Comparison of ENCODE assay signal across 20 mouse cellular contexts in the genomic region with DNA sequence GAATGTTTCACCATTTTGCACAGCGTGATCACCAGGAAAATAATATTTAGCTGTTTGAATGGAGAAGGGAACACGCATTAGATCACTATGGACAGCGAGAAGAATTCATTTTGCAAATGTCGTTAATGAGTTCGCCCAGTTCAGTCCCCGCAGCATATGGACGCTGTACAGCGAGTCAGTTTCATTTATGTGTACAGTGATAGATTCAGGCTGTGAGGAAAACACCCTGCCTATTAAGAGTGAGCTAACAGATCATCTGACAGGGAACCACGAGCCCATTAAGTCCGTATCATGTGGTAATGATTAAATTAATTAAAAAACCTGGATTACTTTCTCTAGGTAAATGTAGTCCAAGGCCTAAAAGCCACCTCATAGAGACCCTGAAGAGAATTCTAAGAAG.
"Had no signal": no experiment of that assay in that cellular context is flagged by ENCODE, and none has a peak within 500 bp of the region (broad histone marks: within the 10 kb centered on the region; RNA-seq: fewer than 3 reads in every experiment).

No protein-coding gene starts in this region.

- H3K9ac ChIP-seq: limb, embryonic 12.5 days; limb, embryonic 15.5 days; liver, embryonic 14.5 days; liver, postnatal 0 days; lung, embryonic 14.5 days; midbrain, embryonic 13.5 days; stomach, embryonic 15.5 days had no signal

- DNase-seq: kidney, adult 2 months; kidney, postnatal 25 days; layer of hippocampus, adult 9-11 months; left cerebral cortex, postnatal 4 days; liver, postnatal 0 days; lung, embryonic 14.5 days; right cerebral cortex, postnatal 25 days; spleen, adult 18-20 months; thymus, postnatal 25 days had no signal

- H3K4me1 ChIP-seq: limb, embryonic 12.5 days; limb, embryonic 15.5 days; stomach, embryonic 15.5 days had no signal

- ATAC-seq: liver, postnatal 0 days; lung, postnatal 0 days; midbrain, embryonic 13.5 days had no signal

- H3K9me3 ChIP-seq: limb, embryonic 12.5 days; limb, embryonic 15.5 days; midbrain, embryonic 13.5 days; stomach, embryonic 15.5 days had no signal

- H3K4me2 ChIP-seq: limb, embryonic 12.5 days; limb, embryonic 15.5 days; liver, embryonic 11.5 days; lung, embryonic 14.5 days; midbrain, embryonic 13.5 days; stomach, embryonic 15.5 days had no signal

- H3K27me3 ChIP-seq: limb, embryonic 12.5 days; limb, embryonic 15.5 days; midbrain, embryonic 13.5 days; stomach, embryonic 15.5 days had no signal

- H3K27ac ChIP-seq: kidney, postnatal 0 days; layer of hippocampus, adult 2 months; left cerebral cortex, adult 2 months; limb, embryonic 12.5 days; limb, embryonic 15.5 days; liver, embryonic 14.5 days; macrophage; midbrain, embryonic 13.5 days; stomach, embryonic 15.5 days had no signal

- H3K4me3 ChIP-seq: layer of hippocampus, adult 2 months; left cerebral cortex, adult 2 months; limb, embryonic 12.5 days; limb, embryonic 15.5 days; midbrain, embryonic 13.5 days; stomach, embryonic 15.5 days had no signal
